Mouse (Mus musculus): ENCODE data around the gene Tnfrsf19. TPM values are rescaled to one million over a fixed set of nuclear protein-coding genes. Genes with fewer than 3 reads are reported as not detected.

Gene Tnfrsf19
- polyA plus RNA-seq, 1 experiment from 2014 or later: 21.4 TPM

DNA sequence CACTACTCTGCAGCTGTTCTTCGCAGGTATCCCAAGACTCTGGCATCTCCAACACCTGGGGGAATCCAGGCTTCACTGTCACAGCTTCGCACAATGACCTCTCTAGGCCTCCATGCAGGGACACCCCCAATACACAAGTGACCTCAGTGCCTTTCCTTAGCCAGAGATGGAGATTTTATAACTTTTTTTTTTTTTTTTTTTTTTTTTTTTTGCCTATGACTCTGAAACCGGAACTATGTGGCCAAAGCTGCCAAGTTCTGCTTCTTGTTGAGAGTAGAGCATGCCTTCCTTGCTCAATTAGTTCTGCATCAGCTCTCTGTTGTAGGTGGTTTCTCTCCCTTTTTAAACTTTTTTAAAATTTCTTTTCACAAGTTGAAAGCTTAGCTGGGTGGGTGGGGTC lies 5.9 kb upstream of the Tnfrsf19 start:
- 89% methylated on average over 3 of the region's 3 CpGs for WGBS
- H3K27me3 ChIP-seq (replicated peaks): peaks cover 20% of the 10 kb centered on the region; the same call in 1 of the 2 replicates
- no peak for ATAC-seq (ENCODE audit: extremely low read depth, insufficient number of reproducible peaks, low FRiP score, low TSS enrichment)
- H3K9ac ChIP-seq: no peak overlapping the region
- H3K4me3 ChIP-seq: no peak overlapping the region
- peaks cover 6% of the 10 kb centered on the region; the same call in 1 of the 2 replicates for H3K9me3 ChIP-seq
- H3K36me3 ChIP-seq: no peaks in the 10 kb centered on the region
- peaks cover 30% of the 10 kb centered on the region for H3K4me1 ChIP-seq
- H3K27ac ChIP-seq (replicated peaks): no peak overlapping the region
- H3K4me2 ChIP-seq: no peak overlapping the region

GRCm38 (mm10) chr14:61045446-61046090 lies 722 bp downstream of the Tnfrsf19 start:
- 1% methylated on average over 19 of the region's 19 CpGs for WGBS
- peaks cover 40% of the 10 kb centered on the region for H3K4me1 ChIP-seq

DNA sequence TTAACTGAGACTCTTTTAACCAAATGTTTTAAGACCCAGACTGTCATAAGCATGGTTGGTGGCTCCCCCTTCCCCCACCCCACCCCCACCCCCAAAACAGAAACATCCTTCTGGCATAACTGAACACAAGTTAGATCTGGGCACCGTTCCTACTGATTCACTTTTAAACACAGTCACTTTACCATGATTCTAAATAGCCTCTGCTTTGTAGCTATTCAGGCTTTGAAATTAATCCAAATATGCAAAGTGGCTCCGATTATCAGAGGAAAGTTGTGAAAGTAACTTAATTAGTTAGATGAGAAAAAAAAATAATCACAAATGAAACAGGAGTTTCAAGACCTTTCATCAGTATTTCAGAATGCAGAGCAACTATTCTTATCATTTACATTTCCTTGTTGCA lies 2.0 kb downstream of the Tnfrsf19 start:
- peaks cover 36% of the 10 kb centered on the region for H3K4me1 ChIP-seq
- WGBS: 23% methylated on average over 2 of the region's 2 CpGs
- peak overlapping the region; percentile 64 for H3K4me3 ChIP-seq
- H3K9me3 ChIP-seq: no peaks in the 10 kb centered on the region
- H3K9ac ChIP-seq: peak overlapping the region; percentile 88
- no peaks in the 10 kb centered on the region for H3K36me3 ChIP-seq
- H3K27ac ChIP-seq (replicated peaks): peak overlapping the region; percentile 83
- H3K27me3 ChIP-seq (replicated peaks): no peaks in the 10 kb centered on the region
- H3K4me2 ChIP-seq: peak overlapping the region; percentile 87
- no peak for ATAC-seq (ENCODE audit: extremely low read depth, insufficient number of reproducible peaks, low FRiP score, low TSS enrichment)

More at GRCm38 (mm10) chr14:61045446-61046090, 722 bp downstream of the Tnfrsf19 start:
- Histone ChIP-seq H3K27me3 (replicated peaks) (no peaks in the 10 kb centered on the region), H3K9me3 (no peaks in the 10 kb centered on the region), H3K4me3 (peak overlapping the region; percentile 64), H3K9ac (peak overlapping the region; percentile 88), H3K27ac (replicated peaks) (peak overlapping the region; percentile 83), H3K4me2 (peak overlapping the region; percentile 87), H3K36me3 (no peaks in the 10 kb centered on the region)
- no peak for ATAC-seq (ENCODE audit: extremely low read depth, insufficient number of reproducible peaks, low FRiP score, low TSS enrichment)

DNA sequence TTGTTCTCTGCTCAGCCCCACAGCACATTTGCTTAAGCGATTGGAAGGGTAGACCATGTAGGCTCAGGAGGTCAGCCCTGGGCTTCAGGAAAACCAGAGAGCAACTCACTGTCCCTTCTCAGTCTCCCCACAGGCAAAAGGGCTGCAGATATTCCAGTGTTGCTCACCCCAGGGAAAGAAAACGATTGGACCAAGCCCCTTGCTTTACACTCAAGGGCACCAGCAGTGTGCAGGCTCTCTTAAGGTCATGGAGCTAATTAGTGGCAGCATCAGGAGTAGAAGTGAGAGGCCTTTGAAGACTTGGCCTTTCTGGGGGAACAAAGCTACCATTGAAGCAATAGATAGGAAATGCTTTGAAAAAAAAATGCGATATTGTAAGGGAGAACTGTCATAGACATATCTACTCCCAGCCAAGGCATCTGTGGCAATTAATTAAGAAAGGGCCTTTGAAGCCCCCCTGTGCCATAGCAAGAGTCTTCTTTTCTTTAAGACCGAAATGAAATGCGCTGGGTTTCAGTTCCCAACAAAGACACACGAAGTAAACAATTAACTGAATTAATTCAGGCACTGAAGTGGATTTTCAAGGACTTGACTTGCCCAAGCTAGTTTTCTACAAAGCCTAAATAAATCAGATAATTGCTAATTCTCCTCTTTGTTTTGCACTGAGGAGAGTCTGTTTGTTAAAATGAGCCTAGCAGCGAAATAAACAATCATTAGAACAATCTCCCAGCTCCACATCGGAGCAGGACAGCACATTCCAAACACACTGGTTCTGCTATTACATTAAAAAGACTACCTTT lies 2.6 kb downstream of the Tnfrsf19 start:
- H3K36me3 ChIP-seq: no peaks in the 10 kb centered on the region
- peak overlapping the region; percentile 88 for H3K9ac ChIP-seq
- peak overlapping the region; percentile 57 for H3K27ac ChIP-seq (replicated peaks)
- peaks cover 33% of the 10 kb centered on the region for H3K4me1 ChIP-seq
- no peak; the same call in 1 of the 2 replicates for ATAC-seq (ENCODE audit: extremely low read depth, insufficient number of reproducible peaks, low FRiP score, low TSS enrichment)
- 19% methylated on average over 8 of the region's 8 CpGs for WGBS
- H3K4me2 ChIP-seq: peak overlapping the region; percentile 87
- no peaks in the 10 kb centered on the region for H3K27me3 ChIP-seq (replicated peaks)
- no peaks in the 10 kb centered on the region for H3K9me3 ChIP-seq
- peak overlapping the region; percentile 64 for H3K4me3 ChIP-seq

GRCm38 (mm10) chr14:61042291-61042690 lies 4.0 kb downstream of the Tnfrsf19 start:
- H3K4me1 ChIP-seq: peaks cover 44% of the 10 kb centered on the region
- H3K27me3 ChIP-seq (replicated peaks): no peaks in the 10 kb centered on the region
- no peaks in the 10 kb centered on the region for H3K9me3 ChIP-seq
- no peaks in the 10 kb centered on the region for H3K36me3 ChIP-seq
- H3K4me2 ChIP-seq: no peak overlapping the region
- 67% methylated on average over 3 of the region's 3 CpGs for WGBS
- H3K4me3 ChIP-seq: no peak overlapping the region
- ATAC-seq (ENCODE audit: extremely low read depth, insufficient number of reproducible peaks, low FRiP score, low TSS enrichment): no peak
- H3K27ac ChIP-seq (replicated peaks): no peak overlapping the region
- no peak overlapping the region for H3K9ac ChIP-seq

GRCm38 (mm10) chr14:61040236-61040635 lies 6.1 kb downstream of the Tnfrsf19 start:
- Histone ChIP-seq H3K27ac (replicated peaks) (no peak overlapping the region), H3K4me2 (no peak overlapping the region), H3K36me3 (no peaks in the 10 kb centered on the region), H3K4me3 (no peak overlapping the region), H3K4me1 (peaks cover 47% of the 10 kb centered on the region), H3K9ac (no peak overlapping the region), H3K27me3 (replicated peaks) (no peaks in the 10 kb centered on the region), H3K9me3 (no peaks in the 10 kb centered on the region)
- no peak for ATAC-seq (ENCODE audit: extremely low read depth, insufficient number of reproducible peaks, low FRiP score, low TSS enrichment)
- 88% methylated on average over 13 of the region's 13 CpGs for WGBS

GRCm38 (mm10) chr14:61038082-61038472 lies 8.2 kb downstream of the Tnfrsf19 start:
- H3K27ac ChIP-seq (replicated peaks): no peak overlapping the region
- peak overlapping the region; percentile 71 for H3K4me3 ChIP-seq
- H3K4me2 ChIP-seq: peak overlapping the region; percentile 99
- H3K9ac ChIP-seq: peak overlapping the region; percentile 81
- no peak for ATAC-seq (ENCODE audit: extremely low read depth, insufficient number of reproducible peaks, low FRiP score, low TSS enrichment)
- H3K36me3 ChIP-seq: no peaks in the 10 kb centered on the region
- no peaks in the 10 kb centered on the region for H3K9me3 ChIP-seq
- H3K4me1 ChIP-seq: peaks cover 36% of the 10 kb centered on the region
- WGBS: 21% methylated on average over 8 of the region's 8 CpGs
- no peaks in the 10 kb centered on the region for H3K27me3 ChIP-seq (replicated peaks)

GRCm38 (mm10) chr14:61037321-61038081 lies 8.8 kb downstream of the Tnfrsf19 start:
- WGBS: under 1% methylated on average over 39 of the region's 40 CpGs
- ATAC-seq (ENCODE audit: extremely low read depth, insufficient number of reproducible peaks, low FRiP score, low TSS enrichment): peak; percentile 78
- Histone ChIP-seq H3K4me1 (peaks cover 35% of the 10 kb centered on the region), H3K9me3 (no peaks in the 10 kb centered on the region), H3K27me3 (replicated peaks) (no peaks in the 10 kb centered on the region), H3K27ac (replicated peaks) (peak overlapping the region; percentile 39; the same call in 1 of the 2 replicates), H3K4me2 (peak overlapping the region; percentile 99), H3K36me3 (no peaks in the 10 kb centered on the region), H3K9ac (peak overlapping the region; percentile 81), H3K4me3 (peak overlapping the region; percentile 71)

GRCm38 (mm10) chr14:61030366-61030765 lies 15.9 kb downstream of the Tnfrsf19 start:
- Histone ChIP-seq H3K27ac (replicated peaks) (no peak overlapping the region), H3K4me1 (peaks cover 10% of the 10 kb centered on the region), H3K36me3 (no peaks in the 10 kb centered on the region), H3K4me2 (no peak overlapping the region), H3K9me3 (no peaks in the 10 kb centered on the region), H3K4me3 (no peak overlapping the region), H3K9ac (no peak overlapping the region), H3K27me3 (replicated peaks) (no peaks in the 10 kb centered on the region)
- 84% methylated on average over 6 of the region's 6 CpGs for WGBS
- no peak for ATAC-seq (ENCODE audit: extremely low read depth, insufficient number of reproducible peaks, low FRiP score, low TSS enrichment)

GRCm38 (mm10) chr14:61024006-61024405 lies 22.3 kb downstream of the Tnfrsf19 start:
- Histone ChIP-seq H3K9ac (no peak overlapping the region), H3K4me1 (peaks cover 6% of the 10 kb centered on the region; the same call in 1 of the 2 replicates), H3K4me2 (no peak overlapping the region), H3K9me3 (no peaks in the 10 kb centered on the region), H3K4me3 (no peak overlapping the region), H3K36me3 (peaks cover 20% of the 10 kb centered on the region), H3K27ac (replicated peaks) (no peak overlapping the region), H3K27me3 (replicated peaks) (no peaks in the 10 kb centered on the region)
- 84% methylated on average over 7 of the region's 7 CpGs for WGBS
- no peak for ATAC-seq (ENCODE audit: extremely low read depth, insufficient number of reproducible peaks, low FRiP score, low TSS enrichment)

- 53% methylated on average over 1 of the region's 1 CpGs for WGBS
- Histone ChIP-seq H3K9ac (no peak overlapping the region), H3K27ac (replicated peaks) (no peak overlapping the region)
Measured at GRCm38 (mm10) chr14:61022383-61022782, 23.9 kb downstream of the Tnfrsf19 start.

More at GRCm38 (mm10) chr14:61022383-61022782, 23.9 kb downstream of the Tnfrsf19 start:
- Histone ChIP-seq H3K27me3 (replicated peaks) (no peaks in the 10 kb centered on the region), H3K4me1 (peaks cover 10% of the 10 kb centered on the region), H3K36me3 (peaks cover 20% of the 10 kb centered on the region), H3K9me3 (no peaks in the 10 kb centered on the region), H3K4me3 (no peak overlapping the region), H3K4me2 (no peak overlapping the region)
- ATAC-seq (ENCODE audit: extremely low read depth, insufficient number of reproducible peaks, low FRiP score, low TSS enrichment): no peak
